12 mouse cellular contexts compared by ENCODE assay signal in the genomic region with DNA sequence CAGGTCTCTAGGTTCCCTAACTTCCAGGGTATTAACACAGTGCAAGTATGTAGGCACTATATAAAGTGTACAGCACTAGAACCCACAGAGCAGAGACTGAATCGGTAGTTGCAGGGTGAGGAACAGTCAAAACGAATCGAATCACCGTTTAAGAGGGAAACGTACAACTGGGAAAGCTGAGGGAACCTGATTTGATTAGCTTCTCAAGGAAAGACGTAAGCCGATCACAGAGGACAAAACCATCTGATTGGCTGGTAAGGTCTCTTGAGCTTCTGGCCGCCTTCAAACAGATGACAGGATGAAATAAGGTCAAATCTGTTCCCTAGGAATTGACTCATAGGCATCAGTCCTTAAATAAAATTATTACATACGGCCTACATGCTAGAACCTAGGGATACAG.
DNase-seq lines count a peak whose midpoint lies in the region; ATAC-seq and TF ChIP-seq lines count a peak whose summit lies in the region.
"Had no signal": no experiment of that assay in that cellular context is flagged by ENCODE, and none has a peak within 500 bp of the region (broad histone marks: within the 10 kb centered on the region; RNA-seq: fewer than 3 reads in every experiment).

No protein-coding gene starts in this region.

- 0 out of 2 replicates have a peak overlapping the region, but pooled peaks have one; percentile 9 for H3K4me2 ChIP-seq in intestine, embryonic 14.5 days (ENCODE audit: low read length)
- no peak overlapping the region for H3K4me2 ChIP-seq in intestine, postnatal 0 days (replicated peaks; ENCODE audit: low read depth)
- H3K4me2 ChIP-seq in lung, postnatal 0 days (replicated peaks; ENCODE audit: low read depth, low read length): no peak overlapping the region
- H3K4me2 ChIP-seq in stomach, embryonic 14.5 days (replicated peaks; ENCODE audit: low read depth, low read length): no peak overlapping the region
- H3K4me2 ChIP-seq: liver, embryonic 15.5 days; midbrain, embryonic 12.5 days; neural tube, embryonic 12.5 days had no signal

- H3K9me3 ChIP-seq in intestine, embryonic 14.5 days (ENCODE audit: control insufficient read depth, low read length): no peaks in the 10 kb centered on the region
- no peaks in the 10 kb centered on the region for H3K9me3 ChIP-seq in intestine, postnatal 0 days (ENCODE audit: control insufficient read depth)
- no peaks in the 10 kb centered on the region for H3K9me3 ChIP-seq in lung, postnatal 0 days (ENCODE audit: low read length)
- no peaks in the 10 kb centered on the region for H3K9me3 ChIP-seq in stomach, embryonic 14.5 days (ENCODE audit: control insufficient read depth, low read depth, low read length)
- H3K9me3 ChIP-seq: liver, embryonic 15.5 days; midbrain, embryonic 12.5 days; neural tube, embryonic 12.5 days had no signal

- 75% methylated on average over 9 of the region's 9 CpGs for WGBS in intestine, embryonic 14.5 days
- WGBS in intestine, postnatal 0 days: 75% methylated on average over 9 of the region's 9 CpGs
- 79% methylated on average over 9 of the region's 9 CpGs for WGBS in lung, postnatal 0 days
- WGBS in stomach, embryonic 14.5 days: 71% methylated on average over 9 of the region's 9 CpGs

- no peak overlapping the region for H3K4me3 ChIP-seq in intestine, embryonic 14.5 days (ENCODE audit: low read depth, low read length)
- H3K4me3 ChIP-seq in intestine, postnatal 0 days (ENCODE audit: low read depth, low read length): no peak overlapping the region
- no peak overlapping the region for H3K4me3 ChIP-seq in lung, postnatal 0 days (ENCODE audit: low read depth, low read length)
- no peak overlapping the region for H3K4me3 ChIP-seq in stomach, embryonic 14.5 days (ENCODE audit: low read depth, low read length)
- H3K4me3 ChIP-seq: liver, embryonic 15.5 days; midbrain, embryonic 12.5 days; neural tube, embryonic 12.5 days had no signal

- no peak for TF ChIP-seq EP300 in lung, postnatal 0 days (IDR thresholded peaks at IDR 0.05)

- peak; percentile 26 for DNase-seq in adrenal gland, adult 2 months
- no peak for DNase-seq in adrenal gland, postnatal 14 days
- DNase-seq in intestine, embryonic 14.5 days (ENCODE audit: low spot score): no peak
- no peak for DNase-seq in lung, postnatal 0 days (ENCODE audit: low spot score)
- no peak for DNase-seq in lung, postnatal 25 days (ENCODE audit: low spot score)
- DNase-seq in thymus, postnatal 14 days: no peak

- no peaks in the 10 kb centered on the region for H3K36me3 ChIP-seq in intestine, embryonic 14.5 days (ENCODE audit: control insufficient read depth, insufficient read depth, low read length)
- no peaks in the 10 kb centered on the region for H3K36me3 ChIP-seq in intestine, postnatal 0 days (ENCODE audit: control insufficient read depth, insufficient read depth)
- no peaks in the 10 kb centered on the region for H3K36me3 ChIP-seq in lung, postnatal 0 days (ENCODE audit: insufficient read depth, low read length)
- H3K36me3 ChIP-seq in stomach, embryonic 14.5 days (ENCODE audit: control insufficient read depth, insufficient read depth, low read length): no peaks in the 10 kb centered on the region
- H3K36me3 ChIP-seq: liver, embryonic 15.5 days; midbrain, embryonic 12.5 days; neural tube, embryonic 12.5 days had no signal

- no peaks in the 10 kb centered on the region for H3K27me3 ChIP-seq in intestine, embryonic 14.5 days (replicated peaks; ENCODE audit: control insufficient read depth, insufficient read depth, low read length)
- H3K27me3 ChIP-seq in intestine, postnatal 0 days (replicated peaks; ENCODE audit: control insufficient read depth, insufficient read depth, low read length): no peaks in the 10 kb centered on the region
- no peaks in the 10 kb centered on the region for H3K27me3 ChIP-seq in lung, postnatal 0 days (replicated peaks; ENCODE audit: insufficient read depth, low read length)
- no peaks in the 10 kb centered on the region for H3K27me3 ChIP-seq in stomach, embryonic 14.5 days (ENCODE audit: control insufficient read depth, insufficient read depth, low read length)
- H3K27me3 ChIP-seq: liver, embryonic 15.5 days; midbrain, embryonic 12.5 days; neural tube, embryonic 12.5 days had no signal

- H3K4me1 ChIP-seq in intestine, embryonic 14.5 days (replicated peaks; ENCODE audit: control insufficient read depth, insufficient read depth, low read length): peaks cover 39% of the 10 kb centered on the region
- peaks cover 9% of the 10 kb centered on the region; the same call in 1 of the 2 replicates for H3K4me1 ChIP-seq in intestine, postnatal 0 days (replicated peaks; ENCODE audit: control insufficient read depth, insufficient read depth, low read length)
- H3K4me1 ChIP-seq in lung, postnatal 0 days (ENCODE audit: insufficient read depth, low read depth, low read length): peaks cover 7% of the 10 kb centered on the region; the same call in 1 of the 2 replicates
- peaks cover 26% of the 10 kb centered on the region for H3K4me1 ChIP-seq in stomach, embryonic 14.5 days (ENCODE audit: control insufficient read depth, insufficient read depth, low read length)
- H3K4me1 ChIP-seq: liver, embryonic 15.5 days had no signal

- no peak for ATAC-seq in intestine, embryonic 14.5 days (replicated peaks; ENCODE audit: low FRiP score, low TSS enrichment, low read depth)
- no peak for ATAC-seq in intestine, postnatal 0 days
- no peak for ATAC-seq in lung, postnatal 0 days
- no peak for ATAC-seq in stomach, embryonic 14.5 days (ENCODE audit: insufficient number of reproducible peaks, insufficient read depth, low FRiP score, low read depth)
- ATAC-seq: forebrain, embryonic 14.5 days had no signal

- no peak for TF ChIP-seq CTCF in intestine, postnatal 0 days (IDR thresholded peaks at IDR 0.05; ENCODE audit: low read depth)
- no peak for TF ChIP-seq CTCF in lung, postnatal 0 days (IDR thresholded peaks at IDR 0.05)

- peak overlapping the region; percentile 43; the same call in 1 of the 2 replicates for H3K27ac ChIP-seq in intestine, embryonic 14.5 days (ENCODE audit: low read depth)
- no peak overlapping the region for H3K27ac ChIP-seq in intestine, postnatal 0 days (ENCODE audit: low read depth, low read length)
- peak overlapping the region; percentile 51; the same call in 1 of the 2 replicates for H3K27ac ChIP-seq in lung, postnatal 0 days (ENCODE audit: low read length)
- peak overlapping the region; percentile 69; the same call in 1 of the 2 replicates for H3K27ac ChIP-seq in stomach, embryonic 14.5 days (ENCODE audit: low read length)
- H3K27ac ChIP-seq: liver, embryonic 15.5 days; midbrain, embryonic 12.5 days; neural tube, embryonic 12.5 days had no signal

- H3K9ac ChIP-seq in intestine, embryonic 14.5 days (ENCODE audit: low read length): no peak overlapping the region
- no peak overlapping the region for H3K9ac ChIP-seq in intestine, postnatal 0 days (ENCODE audit: low read depth, low read length)
- no peak overlapping the region for H3K9ac ChIP-seq in lung, postnatal 0 days (replicated peaks; ENCODE audit: low read depth)
- no peak overlapping the region for H3K9ac ChIP-seq in stomach, embryonic 14.5 days (replicated peaks; ENCODE audit: low read depth, low read length)
- H3K9ac ChIP-seq: liver, embryonic 15.5 days; midbrain, embryonic 12.5 days; neural tube, embryonic 12.5 days had no signal
